Mouse (Mus musculus) MEL (cell line): ENCODE data around the gene Samd4. TPM values are rescaled to one million over a fixed set of nuclear protein-coding genes. Genes with fewer than 3 reads are reported as not detected.

Experiments used
- DNase-seq: peaks from one replicate; pipeline ENCODE4 v3.0.0; 2011; ENCODE audit warnings: low read depth, low spot score
- H3K27ac ChIP-seq: 2 replicates; pipeline ENCODE4 v1.5.1; 2012; ENCODE audit warnings: low read depth, mild to moderate bottlenecking, control low read depth, low read length, moderate library complexity; ENCODE audit not compliant: control insufficient read depth
- H3K27me3 ChIP-seq, 2 experiments: fragments of 150-350 bp in 1 of 2; sonication (generic) in 1 of 2; 2 replicates each; pipeline ENCODE4 v1.6.1; 2012; ENCODE audit warnings: low read length in 2 of 2, mild to moderate bottlenecking in 2 of 2, improper control_type of control experiment in 1 of 2, moderate library complexity in 1 of 2; ENCODE audit not compliant: insufficient read depth in 2 of 2, control insufficient read depth in 1 of 2
- H3K36me3 ChIP-seq, 2 experiments: 2 replicates each; pipeline ENCODE4 v1.6.1; 2012 to 2014; ENCODE audit warnings: low read length in 2 of 2, improper control_type of control experiment in 1 of 2, inconsistent platforms in 1 of 2, mild to moderate bottlenecking in 1 of 2; ENCODE audit not compliant: insufficient read depth in 2 of 2, control insufficient read depth in 1 of 2
- H3K4me1 ChIP-seq, 2 experiments: fragments of 150-350 bp in 1 of 2; sonication (generic) in 1 of 2; 2 replicates each; pipeline ENCODE4 v1.6.1; 2012; ENCODE audit warnings: low read length in 2 of 2, improper control_type of control experiment in 1 of 2, mild to moderate bottlenecking in 1 of 2; ENCODE audit not compliant: insufficient read depth in 2 of 2, control insufficient read depth in 1 of 2
- H3K4me3 ChIP-seq, 2 experiments: fragments of 150-350 bp in 1 of 2; sonication (generic) in 1 of 2; 2 replicates each; pipeline ENCODE4 v1.5.1; 2012; ENCODE audit warnings: low read depth in 2 of 2, low read length in 2 of 2, mild to moderate bottlenecking in 2 of 2, moderate library complexity in 2 of 2, control low read depth in 1 of 2, improper control_type of control experiment in 1 of 2; ENCODE audit not compliant: control insufficient read depth in 1 of 2, insufficient read depth in 1 of 2
- H3K79me2 ChIP-seq: 2 replicates; pipeline ENCODE4 v1.6.1; 2012; ENCODE audit warnings: mild to moderate bottlenecking, low read length, moderate library complexity; ENCODE audit not compliant: control insufficient read depth, poor library complexity, insufficient read depth
- H3K9ac ChIP-seq: 2 replicates; pipeline ENCODE4 v1.6.1; 2012; ENCODE audit warnings: low read depth, mild to moderate bottlenecking, control low read depth, low read length, moderate library complexity; ENCODE audit not compliant: control insufficient read depth, poor library complexity, severe bottlenecking
- H3K9me3 ChIP-seq: fragments of 150-350 bp; sonication (generic); replicated peaks from 2 replicates; pipeline ENCODE4 v1.6.1; 2012; ENCODE audit warnings: mild to moderate bottlenecking, low read length, improper control_type of control experiment, moderate library complexity; ENCODE audit not compliant: insufficient read depth
- BHLHE40 ChIP-seq: IDR thresholded peaks from 2 replicates; pipeline ENCODE4 v1.6.1; 2012; ENCODE audit warnings: low read depth, mild to moderate bottlenecking, inconsistent platforms, low read length, improper control_type of control experiment, borderline replicate concordance
- EP300 ChIP-seq, 2 experiments: IDR thresholded peaks; 2 replicates each; pipeline ENCODE4 v1.6.1; 2011; ENCODE audit warnings: improper control_type of control experiment in 2 of 2, low read length in 2 of 2, low read depth in 1 of 2, mild to moderate bottlenecking in 1 of 2
- ETS1 ChIP-seq: IDR thresholded peaks from 2 replicates; pipeline ENCODE4 v1.6.1; 2012; ENCODE audit warnings: low read depth, mild to moderate bottlenecking, inconsistent platforms, low read length, improper control_type of control experiment, moderate library complexity
- JUND ChIP-seq: IDR thresholded peaks from 2 replicates; pipeline ENCODE4 v1.6.1; 2011; ENCODE audit warnings: low read depth, mild to moderate bottlenecking, improper control_type of control experiment, low read length
- KAT2A ChIP-seq: conservative IDR thresholded peaks from 2 replicates; pipeline ENCODE4 v1.6.1; 2012; ENCODE audit warnings: low read depth, low read length, improper control_type of control experiment, inconsistent platforms
- MAX ChIP-seq: IDR thresholded peaks from 2 replicates; pipeline ENCODE4 v1.6.1; 2011; ENCODE audit warnings: low read length, improper control_type of control experiment
- MEF2A ChIP-seq: IDR thresholded peaks from 2 replicates; pipeline ENCODE4 v1.6.1; 2014; ENCODE audit warnings: low read depth, mild to moderate bottlenecking, inconsistent platforms, low read length, improper control_type of control experiment; ENCODE audit not compliant: poor library complexity, insufficient replicate concordance, severe bottlenecking; ENCODE audit errors: extremely low read depth
- MXI1 ChIP-seq: IDR thresholded peaks from 2 replicates; pipeline ENCODE4 v1.6.1; 2011; ENCODE audit warnings: mild to moderate bottlenecking, low read depth, low read length, improper control_type of control experiment
- MYB ChIP-seq: IDR thresholded peaks from 2 replicates; pipeline ENCODE4 v1.6.1; 2011; ENCODE audit warnings: mild to moderate bottlenecking, low read depth, low read length, improper control_type of control experiment
- POLR2A ChIP-seq, 2 experiments: IDR thresholded peaks; 2 replicates each; pipeline ENCODE4 v1.6.1; 2011 to 2012; ENCODE audit warnings: low read length in 2 of 2, mild to moderate bottlenecking in 2 of 2, control low read depth in 1 of 2, improper control_type of control experiment in 1 of 2, low read depth in 1 of 2, moderate library complexity in 1 of 2; ENCODE audit not compliant: control insufficient read depth in 1 of 2, insufficient read depth in 1 of 2, poor library complexity in 1 of 2
- POLR2AphosphoS2 ChIP-seq: IDR thresholded peaks from 2 replicates; pipeline ENCODE4 v1.6.1; 2011; ENCODE audit warnings: low read length, improper control_type of control experiment
- RAD21 ChIP-seq: IDR thresholded peaks from 2 replicates; pipeline ENCODE4 v1.6.1; 2011; ENCODE audit warnings: mild to moderate bottlenecking, low read depth, low read length, improper control_type of control experiment
- SMC3 ChIP-seq: IDR thresholded peaks from 2 replicates; pipeline ENCODE4 v1.6.1; 2011; ENCODE audit warnings: low read depth, low read length, improper control_type of control experiment
- TAL1 ChIP-seq: IDR thresholded peaks from 2 replicates; pipeline ENCODE4 v1.6.1; 2012; ENCODE audit warnings: mild to moderate bottlenecking, inconsistent platforms, low read length, moderate library complexity, mixed read lengths
- TBP ChIP-seq: IDR thresholded peaks from 2 replicates; pipeline ENCODE4 v1.8.0; 2011; ENCODE audit warnings: low read depth, low read length, improper control_type of control experiment
- TCF12 ChIP-seq: IDR thresholded peaks from 2 replicates; pipeline ENCODE4 v1.6.1; 2014; ENCODE audit warnings: low read depth, mild to moderate bottlenecking, inconsistent platforms, low read length, improper control_type of control experiment, moderate library complexity
- USF1 ChIP-seq: IDR thresholded peaks from 2 replicates; pipeline ENCODE4 v1.6.1; 2014; ENCODE audit warnings: low read depth, mild to moderate bottlenecking, inconsistent platforms, low read length, improper control_type of control experiment, moderate library complexity
- ZMIZ1 ChIP-seq: IDR thresholded peaks from 2 replicates; pipeline ENCODE4 v1.6.1; 2012; ENCODE audit warnings: low read depth, mild to moderate bottlenecking, inconsistent platforms, low read length, improper control_type of control experiment, moderate library complexity
- ZNF384 ChIP-seq: IDR thresholded peaks from 2 replicates; pipeline ENCODE4 v1.6.1; 2012; ENCODE audit warnings: low read depth, mild to moderate bottlenecking, inconsistent platforms, low read length, improper control_type of control experiment
- polyA plus RNA-seq, 2 experiments: library from polyadenylated mRNA; stranded (reverse) in 1 of 2; unstranded in 1 of 2; fragments of >175 nt in 1 of 2; fragments of >200 nt in 1 of 2; gene quantifications; 2 replicates each; pipeline versions ENCODE4 v1.2.1 to v1.2.4; 2012; ENCODE audit warnings: low replicate concordance in 2 of 2, low read depth in 1 of 2; ENCODE audit not compliant: insufficient read length in 2 of 2, insufficient read depth in 1 of 2, missing spikeins in 1 of 2
- total RNA-seq: library from RNA; depleted of rRNA; stranded (reverse); fragments of 300-350 nt; gene quantifications from 2 replicates; pipeline ENCODE4 v1.2.3, GENCODE M21; 2012

The Samd4 gene
- total and polyA plus RNA-seq, 3 experiments: 0.04 to 0.08 TPM; not detected in 1

- Histone ChIP-seq H3K4me1 (no peaks in the 10 kb centered on the region), H3K4me3 (no peak overlapping the region), H3K27ac (no peak overlapping the region), H3K27me3 (peaks cover 0 to 8% of the 10 kb centered on the region in 2 experiments), H3K9ac (no peak overlapping the region), H3K79me2 (no peaks in the 10 kb centered on the region), H3K9me3 (no peaks in the 10 kb centered on the region), H3K36me3 (no peaks in the 10 kb centered on the region)
- DNase-seq: no peak
- TF ChIP-seq ZNF384 (no peak), RAD21 (no peak), MYB (no peak), TAL1 (no peak), POLR2A (IDR thresholded peaks at IDR 0.05; ENCODE audit: control insufficient read depth in 1 of 2, insufficient read depth in 1 of 2, low read depth in 1 of 2, low read length in 2 of 2, poor library complexity in 1 of 2) (no peak), POLR2AphosphoS2 (no peak), BHLHE40 (no peak), KAT2A (no peak), MXI1 (no peak), TBP (no peak), EP300 (IDR thresholded peaks at IDR 0.05; ENCODE audit: low read depth in 1 of 2, low read length in 2 of 2) (no peak), ZMIZ1 (no peak), SMC3 (no peak), JUND (no peak), TCF12 (no peak)
Observed at GRCm38 (mm10) chr14:46914356-46914755, 31.7 kb downstream of the Samd4 start.

- Histone ChIP-seq H3K27ac (no peak overlapping the region), H3K9ac (no peak overlapping the region), H3K79me2 (no peaks in the 10 kb centered on the region), H3K27me3 (peaks cover 0 to 8% of the 10 kb centered on the region in 2 experiments), H3K4me3 (no peak overlapping the region), H3K4me1 (no peaks in the 10 kb centered on the region), H3K9me3 (no peaks in the 10 kb centered on the region), H3K36me3 (no peaks in the 10 kb centered on the region)
- DNase-seq: no peak
- no peak for TF ChIP-seq JUND
- no peak for TF ChIP-seq MAX
- TF ChIP-seq ZMIZ1: no peak
- TF ChIP-seq TCF12: no peak
- no peak for TF ChIP-seq ETS1
- TF ChIP-seq ZNF384: no peak
- no peak for TF ChIP-seq USF1
- no peak for TF ChIP-seq POLR2AphosphoS2
- no peak for TF ChIP-seq POLR2A (IDR thresholded peaks at IDR 0.05; ENCODE audit: control insufficient read depth in 1 of 2, insufficient read depth in 1 of 2, low read depth in 1 of 2, low read length in 2 of 2, poor library complexity in 1 of 2)
- TF ChIP-seq MEF2A: no peak
- no peak for TF ChIP-seq TBP
Observed at GRCm38 (mm10) chr14:46915555-46915954, 32.9 kb downstream of the Samd4 start.
